Comparison of ENCODE assay signal across 8 mouse cellular contexts in the genomic region with DNA sequence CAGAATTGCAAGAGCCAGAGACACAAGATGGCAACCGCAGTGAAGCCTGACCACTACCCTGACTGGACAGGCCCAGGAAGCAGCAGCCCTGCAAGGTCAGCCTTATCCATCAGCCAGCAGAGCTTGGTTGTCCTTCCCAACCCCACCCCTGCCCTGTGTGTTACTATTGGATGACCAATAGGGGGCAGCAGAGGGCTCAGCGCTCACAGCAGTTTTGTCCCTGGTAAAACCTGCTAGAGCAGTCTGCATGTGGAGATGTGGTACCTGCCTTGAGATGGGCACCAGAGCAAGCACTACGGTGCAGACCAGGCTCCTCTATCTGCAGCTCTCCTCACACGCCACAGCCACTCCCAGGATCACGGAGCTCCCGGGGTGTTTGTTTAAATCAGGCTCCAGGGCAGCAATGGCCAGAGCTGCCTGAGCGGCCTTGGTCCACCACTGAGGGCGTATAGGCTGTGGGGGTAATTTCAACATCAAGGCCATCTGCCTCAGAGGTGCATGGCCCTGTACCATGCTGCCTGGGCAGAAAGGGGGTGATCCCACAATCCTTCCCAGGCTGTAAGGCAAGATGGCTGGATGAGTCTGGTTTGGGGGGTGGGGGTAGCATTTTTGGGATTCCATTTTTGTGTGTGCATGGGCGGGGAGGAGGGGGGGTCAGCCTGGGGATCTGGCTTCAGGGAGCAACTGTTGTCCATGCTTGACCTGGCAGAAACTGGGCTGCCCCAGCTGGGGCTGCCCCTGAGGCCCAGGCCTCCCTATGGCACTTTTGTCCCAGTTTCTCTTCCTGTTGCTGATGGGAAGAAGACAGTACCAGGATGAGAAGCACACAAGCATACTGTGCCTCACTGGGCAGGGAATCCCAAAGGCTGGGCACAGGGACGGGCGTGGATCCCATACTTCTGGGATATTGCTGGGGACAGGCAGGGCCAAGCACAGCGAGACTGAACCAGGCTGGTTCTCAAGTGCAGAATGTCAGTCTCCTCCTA. TPM values are rescaled to one million over a fixed set of nuclear protein-coding genes. Genes with fewer than 3 reads are reported as not detected.
DNase-seq lines count a peak whose midpoint lies in the region; ATAC-seq and TF ChIP-seq lines count a peak whose summit lies in the region.

No protein-coding gene starts in this region.

- H3K4me2 ChIP-seq in kidney, postnatal 0 days (ENCODE audit: low read length), result no peak overlapping the region
- H3K4me2 ChIP-seq in stomach, embryonic 14.5 days (replicated peaks; ENCODE audit: low read depth, low read length), result no peak overlapping the region

- no peaks in the 10 kb centered on the region for H3K27me3 ChIP-seq in kidney, postnatal 0 days (ENCODE audit: insufficient read depth, low read length)
- H3K27me3 ChIP-seq in stomach, embryonic 14.5 days (ENCODE audit: control insufficient read depth, insufficient read depth, low read length), result no peaks in the 10 kb centered on the region

- H3K4me3 ChIP-seq in kidney, postnatal 0 days (replicated peaks; ENCODE audit: low read depth, low read length), result no peak overlapping the region
- no peak overlapping the region for H3K4me3 ChIP-seq in stomach, embryonic 14.5 days (ENCODE audit: low read depth, low read length)

- H3K36me3 ChIP-seq in kidney, postnatal 0 days (ENCODE audit: insufficient read depth, low read length), result no peaks in the 10 kb centered on the region
- no peaks in the 10 kb centered on the region; the same call in 1 of the 2 replicates for H3K36me3 ChIP-seq in stomach, embryonic 14.5 days (ENCODE audit: control insufficient read depth, insufficient read depth, low read length)

- no peaks in the 10 kb centered on the region; the same call in 1 of the 2 replicates for H3K4me1 ChIP-seq in kidney, postnatal 0 days (replicated peaks; ENCODE audit: insufficient read depth, low read length)
- no peaks in the 10 kb centered on the region for H3K4me1 ChIP-seq in stomach, embryonic 14.5 days (ENCODE audit: control insufficient read depth, insufficient read depth, low read length)

- peak; percentile 37 to 66 for DNase-seq in heart, adult 18-20 months
- DNase-seq in heart, adult 11 months, result no peak
- DNase-seq in R1 (ENCODE audit: low read depth, low spot score), result peak; percentile 74
- DNase-seq in cerebellum, postnatal 14 days, result peak; percentile 77 to 83
- DNase-seq in heart, adult 9 months (ENCODE audit: low spot score in 2 of 2), result peak; percentile 8 to 13
- peak; percentile 62 for DNase-seq in kidney, postnatal 0 days (ENCODE audit: low spot score)
- peak; percentile 39 for DNase-seq in lung, postnatal 36 days

- ATAC-seq in kidney, postnatal 0 days (replicated peaks; ENCODE audit: low FRiP score, low read depth), result peak; percentile 50; the same call in 1 of the 2 replicates
- ATAC-seq in stomach, embryonic 14.5 days (ENCODE audit: insufficient number of reproducible peaks, insufficient read depth, low FRiP score, low read depth), result peak; percentile 39; the same call in 1 of the 2 replicates

- no peak overlapping the region for H3K9ac ChIP-seq in kidney, postnatal 0 days (ENCODE audit: low read depth, low read length)
- no peak overlapping the region for H3K9ac ChIP-seq in stomach, embryonic 14.5 days (replicated peaks; ENCODE audit: low read depth, low read length)

- no peaks in the 10 kb centered on the region for H3K9me3 ChIP-seq in kidney, postnatal 0 days (replicated peaks; ENCODE audit: low read length)
- no peaks in the 10 kb centered on the region for H3K9me3 ChIP-seq in stomach, embryonic 14.5 days (ENCODE audit: control insufficient read depth, low read depth, low read length)

- no peak overlapping the region for H3K27ac ChIP-seq in kidney, postnatal 0 days
- H3K27ac ChIP-seq in stomach, embryonic 14.5 days (ENCODE audit: low read length), result no peak overlapping the region

- TF ChIP-seq CTCF in kidney, postnatal 0 days (IDR thresholded peaks at IDR 0.05; ENCODE audit: low read depth), result peak; percentile 91

- 56% methylated on average over 12 of the region's 12 CpGs for WGBS in kidney, postnatal 0 days
- 56% methylated on average over 12 of the region's 12 CpGs for WGBS in stomach, embryonic 14.5 days

RNA-seq across cellular contexts. Expression of gene Uts2r, which starts 16.5 kb away (rescaled TPM):
- total RNA-seq in heart, adult 18-20 months (2021), result under 1 TPM in 1 of 2 experiments, not detected in 1; 0.30 TPM
- polyA plus RNA-seq in kidney, postnatal 0 days (2015; fragmentation: Nextera tagmentation; extraction: Ambion mirVana), result not detected in 2 replicates
- not detected in 2 replicates for polyA plus RNA-seq in stomach, embryonic 14.5 days (2014; fragmentation: Nextera tagmentation; extraction: Ambion mirVana)

RNA-seq across cellular contexts. Expression of gene Hexdc, which starts 27.7 kb away (rescaled TPM):
- 1 to 10 TPM; 7.4 to 8.8 TPM for total RNA-seq in heart, adult 18-20 months (2021)
- polyA plus RNA-seq in kidney, postnatal 0 days (2015; fragmentation: Nextera tagmentation; extraction: Ambion mirVana), result 8.4 and 8.9 TPM in 2 replicates
- 12.0 and 12.6 TPM in 2 replicates for polyA plus RNA-seq in stomach, embryonic 14.5 days (2014; fragmentation: Nextera tagmentation; extraction: Ambion mirVana)

RNA-seq across cellular contexts. Expression of gene Ogfod3, which starts 27.9 kb away (rescaled TPM):
- total RNA-seq in heart, adult 18-20 months (2021), result 10 to 100 TPM; 17.0 to 17.9 TPM
- polyA plus RNA-seq in kidney, postnatal 0 days (2015; fragmentation: Nextera tagmentation; extraction: Ambion mirVana), result 37.9 and 38.1 TPM in 2 replicates
- 28.0 and 34.7 TPM in 2 replicates for polyA plus RNA-seq in stomach, embryonic 14.5 days (2014; fragmentation: Nextera tagmentation; extraction: Ambion mirVana)

RNA-seq across cellular contexts. Expression of gene Tex19.1, which starts 30.6 kb away (rescaled TPM):
- total RNA-seq in heart, adult 18-20 months (2021), result not detected
- 0.13 TPM in 1 of 2 replicates, not detected in the other for polyA plus RNA-seq in kidney, postnatal 0 days (2015; fragmentation: Nextera tagmentation; extraction: Ambion mirVana)
- not detected in 2 replicates for polyA plus RNA-seq in stomach, embryonic 14.5 days (2014; fragmentation: Nextera tagmentation; extraction: Ambion mirVana)

RNA-seq across cellular contexts. Expression of gene Cybc1, which starts 52.5 kb away (rescaled TPM):
- total RNA-seq in heart, adult 18-20 months (2021), result 10 to 100 TPM; 10.2 to 12.6 TPM
- 24.3 and 27.2 TPM in 2 replicates for polyA plus RNA-seq in kidney, postnatal 0 days (2015; fragmentation: Nextera tagmentation; extraction: Ambion mirVana)
- 36.9 and 40.6 TPM in 2 replicates for polyA plus RNA-seq in stomach, embryonic 14.5 days (2014; fragmentation: Nextera tagmentation; extraction: Ambion mirVana)
